Mouse (Mus musculus): ENCODE measurements around the gene Rnh1. TPM values are rescaled to one million over a fixed set of nuclear protein-coding genes. Genes with fewer than 3 reads are reported as not detected.
A peak's percentile ranks its signal among the peaks of the same experiment; 100 is the strongest.

Gene Rnh1
- total and polyA plus RNA-seq, 3 experiments, result 84.7 to 133 (median 95.5) TPM

- Histone ChIP-seq H3K27ac (ENCODE audit: insufficient read depth, low read depth) (peak overlapping the region; percentile 94), H3K36me3 (replicated peaks in 1 of 2; ENCODE audit: control insufficient read depth in 1 of 2, insufficient read depth in 1 of 2, low read length in 1 of 2) (peaks cover 44 to 68% of the 10 kb centered on the region in 2 experiments), H3K4me1 (ENCODE audit: control insufficient read depth in 1 of 2, insufficient read depth in 2 of 2) (peaks cover 27 to 53% of the 10 kb centered on the region in 2 experiments), H3K4me3 (replicated peaks in 1 of 3; ENCODE audit: low read depth in 2 of 3, low read length in 2 of 3, poor library complexity in 1 of 3) (no peak overlapping the region), H3K9me3 (replicated peaks; ENCODE audit: low read length) (no peaks in the 10 kb centered on the region), H3K9ac (ENCODE audit: insufficient read depth, low read depth) (peak overlapping the region; percentile 45), H3K4me2 (ENCODE audit: insufficient read depth, low read depth, poor library complexity, severe bottlenecking) (peak overlapping the region; percentile 79), H3K79me2 (replicated peaks; ENCODE audit: control insufficient read depth, extremely low read depth, insufficient read depth, poor library complexity, severe bottlenecking) (peaks cover 11% of the 10 kb centered on the region), H3K27me3 (replicated peaks) (no peaks in the 10 kb centered on the region)
- dilution Hi-C loops (cut with MboI; ENCODE audit: extremely low pct_ligation_motif_present, extremely low pct_unique_long_range_greater_than_20kb, low sequenced_read_pairs) (no loop called here), in situ Hi-C loops (cut with MboI; ENCODE audit: low pct_ligation_motif_present, low pct_unique_long_range_greater_than_20kb, low sequenced_read_pairs) (loop anchor here (5.0 kb wide), 2 partner anchors 33 to 68 kb away; no protein-coding TSS in a partner anchor)
- TF ChIP-seq NELFE (IDR thresholded peaks at IDR 0.05; ENCODE audit: low read depth, low read length) (0 out of 2 replicates have a peak, but pooled peaks have one; percentile 46), POLR2AphosphoS2 (IDR thresholded peaks at IDR 0.05; ENCODE audit: low read depth, low read length) (peak; percentile 55; the same call in 1 of the 2 replicates), CTCF (conservative IDR thresholded peaks at IDR 0.05 in 1 of 2, IDR thresholded peaks at IDR 0.05 in 1 of 2; ENCODE audit: low read depth in 2 of 2, low read length in 2 of 2) (no peak), UBTF (IDR thresholded peaks at IDR 0.05; ENCODE audit: low read depth, low read length) (no peak), RAD21 (IDR thresholded peaks at IDR 0.05; ENCODE audit: low read depth, low read length) (no peak), JUND (conservative IDR thresholded peaks at IDR 0.05; ENCODE audit: low read depth, low read length) (peak; percentile 88), NRF1 (IDR thresholded peaks at IDR 0.05; ENCODE audit: low read depth, low read length) (no peak; the same call in 1 of the 2 replicates), ZNF384 (IDR thresholded peaks at IDR 0.05; ENCODE audit: low read depth, low read length) (no peak), EP300 (IDR thresholded peaks at IDR 0.05; ENCODE audit: low read length) (peak; percentile 79), USF2 (conservative IDR thresholded peaks at IDR 0.05; ENCODE audit: low read depth, low read length) (peak; percentile 80), ETS1 (conservative IDR thresholded peaks at IDR 0.05; ENCODE audit: low read depth, low read length) (peak; percentile 91), TCF12 (IDR thresholded peaks at IDR 0.05; ENCODE audit: low read depth, low read length) (peak; percentile 80), MYC (IDR thresholded peaks at IDR 0.05; ENCODE audit: low read depth, low read length) (peak; percentile 99), PAX5 (IDR thresholded peaks at IDR 0.05; ENCODE audit: low read length) (no peak), GABPA (IDR thresholded peaks at IDR 0.05; ENCODE audit: insufficient replicate concordance, low read depth, low read length) (no peak), SMC3 (IDR thresholded peaks at IDR 0.05; ENCODE audit: low read depth, low read length) (no peak), MAFK (IDR thresholded peaks at IDR 0.05; ENCODE audit: insufficient replicate concordance, low read length) (peak; percentile 57; the same call in 1 of the 2 replicates), RCOR1 (conservative IDR thresholded peaks at IDR 0.05; ENCODE audit: low read depth, low read length) (0 out of 2 replicates have a peak, but pooled peaks have one; percentile 54), IRF4 (IDR thresholded peaks at IDR 0.05; ENCODE audit: low read depth, low read length) (peak; percentile 89), JUN (IDR thresholded peaks at IDR 0.05; ENCODE audit: insufficient read depth, low read depth, low read length) (peak; percentile 72), SIN3A (IDR thresholded peaks at IDR 0.05; ENCODE audit: low read length) (peak; percentile 97), ELF1 (IDR thresholded peaks at IDR 0.05; ENCODE audit: low read depth, low read length) (peak; percentile 59; the same call in 1 of the 2 replicates), ZMIZ1 (IDR thresholded peaks at IDR 0.05; ENCODE audit: low read depth, low read length) (no peak), CHD2 (IDR thresholded peaks at IDR 0.05; ENCODE audit: low read length) (peak; percentile 49; the same call in 1 of the 2 replicates), MAZ (IDR thresholded peaks at IDR 0.05; ENCODE audit: low read depth, low read length) (0 out of 2 replicates have a peak, but pooled peaks have one; percentile 33), E2F4 (IDR thresholded peaks at IDR 0.05; ENCODE audit: insufficient replicate concordance, low read depth, low read length) (0 out of 2 replicates have a peak, but pooled peaks have one; percentile 51), ZC3H11A (IDR thresholded peaks at IDR 0.05; ENCODE audit: low read depth, low read length) (no peak), BHLHE40 (IDR thresholded peaks at IDR 0.05; ENCODE audit: low read depth, low read length) (peak; percentile 97), ZKSCAN1 (IDR thresholded peaks at IDR 0.05; ENCODE audit: borderline replicate concordance, low read depth, low read length) (no peak), MAX (IDR thresholded peaks at IDR 0.05; ENCODE audit: low read length) (peak; percentile 98), MXI1 (IDR thresholded peaks at IDR 0.05; ENCODE audit: low read depth, low read length) (peak; percentile 97), POLR2A (IDR thresholded peaks at IDR 0.05; ENCODE audit: low read depth, low read length) (no peak), HCFC1 (IDR thresholded peaks at IDR 0.05; ENCODE audit: low read depth, low read length) (peak; percentile 71), TBP (conservative IDR thresholded peaks at IDR 0.05; ENCODE audit: low read depth, low read length) (0 out of 2 replicates have a peak, but pooled peaks have one; percentile 19), CHD1 (IDR thresholded peaks at IDR 0.05; ENCODE audit: low read depth, low read length) (no peak), USF1 (IDR thresholded peaks at IDR 0.05; ENCODE audit: low read depth, low read length) (peak; percentile 87), MEF2A (IDR thresholded peaks at IDR 0.05; ENCODE audit: borderline replicate concordance, low read depth, low read length) (peak; percentile 57; the same call in 1 of the 2 replicates), KAT2A (IDR thresholded peaks at IDR 0.05; ENCODE audit: insufficient replicate concordance, low read length) (no peak)
- DNase-seq (ENCODE audit: extremely low read depth), result peak; percentile 81
Observed at GRCm38 (mm10) chr7:141164850-141165249, 7.8 kb downstream of the Rnh1 start.

Measured in CH12.LX (cell line).